Mouse (Mus musculus): ENCODE data around the gene Arpc1a. TPM values are rescaled to one million over a fixed set of nuclear protein-coding genes. Genes with fewer than 3 reads are reported as not detected.
A peak's percentile ranks its signal among the peaks of the same experiment; 100 is the strongest.

Arpc1a gene
- polyA plus RNA-seq, 1 experiment from 2014 or later = 92.3 TPM

- H3K36me3 ChIP-seq = peaks cover 100% of the 10 kb centered on the region
- 81% methylated on average over 9 of the region's 9 CpGs for WGBS
- no peaks in the 10 kb centered on the region; the same call in 1 of the 2 replicates for H3K4me1 ChIP-seq
- no peaks in the 10 kb centered on the region for H3K27me3 ChIP-seq (replicated peaks)
- H3K27ac ChIP-seq (replicated peaks) = no peak overlapping the region
- no peak overlapping the region for H3K4me2 ChIP-seq
- ATAC-seq (ENCODE audit: extremely low read depth, insufficient number of reproducible peaks, low FRiP score, low TSS enrichment) = no peak
- H3K9me3 ChIP-seq = no peaks in the 10 kb centered on the region
- no peak overlapping the region for H3K9ac ChIP-seq
- no peak overlapping the region for H3K4me3 ChIP-seq
Observed at GRCm38 (mm10) chr5:145105694-145106275, 22.2 kb downstream of the Arpc1a start.

- no peaks in the 10 kb centered on the region for H3K27me3 ChIP-seq (replicated peaks)
- no peak for ATAC-seq (ENCODE audit: extremely low read depth, insufficient number of reproducible peaks, low FRiP score, low TSS enrichment)
- H3K36me3 ChIP-seq = peaks cover 57% of the 10 kb centered on the region
- H3K4me3 ChIP-seq = no peak overlapping the region
- H3K9me3 ChIP-seq = no peaks in the 10 kb centered on the region
- H3K9ac ChIP-seq = no peak overlapping the region
- peaks cover 13% of the 10 kb centered on the region for H3K4me1 ChIP-seq
- H3K4me2 ChIP-seq = no peak overlapping the region
- no peak overlapping the region for H3K27ac ChIP-seq (replicated peaks)
- WGBS = 75% methylated on average over 6 of the region's 6 CpGs
Observed at GRCm38 (mm10) chr5:145110401-145110800, 26.8 kb downstream of the Arpc1a start.

- Histone ChIP-seq H3K36me3 (peaks cover 39% of the 10 kb centered on the region), H3K4me2 (no peak overlapping the region), H3K4me3 (no peak overlapping the region), H3K27me3 (replicated peaks) (no peaks in the 10 kb centered on the region), H3K9me3 (no peaks in the 10 kb centered on the region), H3K4me1 (peaks cover 33% of the 10 kb centered on the region), H3K9ac (no peak overlapping the region), H3K27ac (replicated peaks) (no peak overlapping the region)
- no peak for ATAC-seq (ENCODE audit: extremely low read depth, insufficient number of reproducible peaks, low FRiP score, low TSS enrichment)
- 80% methylated on average over 8 of the region's 8 CpGs for WGBS
Observed at GRCm38 (mm10) chr5:145112566-145112965, 28.9 kb downstream of the Arpc1a start.

- no peak for ATAC-seq (ENCODE audit: extremely low read depth, insufficient number of reproducible peaks, low FRiP score, low TSS enrichment)
- Histone ChIP-seq H3K27ac (replicated peaks) (no peak overlapping the region), H3K4me2 (peak overlapping the region; percentile 84), H3K9me3 (no peaks in the 10 kb centered on the region), H3K4me3 (peak overlapping the region; percentile 82), H3K4me1 (peaks cover 41% of the 10 kb centered on the region), H3K36me3 (peaks cover 36% of the 10 kb centered on the region), H3K9ac (peak overlapping the region; percentile 90), H3K27me3 (replicated peaks) (no peaks in the 10 kb centered on the region)
- 25% methylated on average over 2 of the region's 2 CpGs for WGBS
Observed at GRCm38 (mm10) chr5:145113416-145113815, 29.8 kb downstream of the Arpc1a start.

- WGBS = under 1% methylated on average over 44 of the region's 53 CpGs
- peaks cover 36% of the 10 kb centered on the region for H3K36me3 ChIP-seq
- H3K4me2 ChIP-seq = peak within 1 kb of the TSS; percentile 84
- H3K9ac ChIP-seq = peak within 1 kb of the TSS; percentile 90
- peak within 1 kb of the TSS; percentile 82 for H3K4me3 ChIP-seq
- H3K4me1 ChIP-seq = peaks cover 41% of the 10 kb centered on the region
- peak within 1 kb of the TSS; percentile 66 for H3K27ac ChIP-seq (replicated peaks)
- H3K27me3 ChIP-seq (replicated peaks) = no peaks in the 10 kb centered on the region
- 0 out of 2 replicates have a peak, but pooled peaks cover under 1% of the 10 kb centered on the region for H3K9me3 ChIP-seq
- peak; percentile 76 for ATAC-seq (ENCODE audit: extremely low read depth, insufficient number of reproducible peaks, low FRiP score, low TSS enrichment)
Observed at GRCm38 (mm10) chr5:145114071-145114605, 30.5 kb downstream of the Arpc1a start, which contains the start of gene Arpc1b. TSS of gene Arpc1b (plus strand) at chr5:145114215.

GRCm38 (mm10) chr5:145114606-145115473, 31.2 kb downstream of the Arpc1a start:
- peak overlapping the region; percentile 84 for H3K4me2 ChIP-seq
- ATAC-seq (ENCODE audit: extremely low read depth, insufficient number of reproducible peaks, low FRiP score, low TSS enrichment) = peak; percentile 21; the same call in 1 of the 2 replicates
- WGBS = 15% methylated on average over 32 of the region's 40 CpGs

GRCm38 (mm10) chr5:145115736-145116135, 32.1 kb downstream of the Arpc1a start:
- Histone ChIP-seq H3K4me3 (peak overlapping the region; percentile 82), H3K4me1 (peaks cover 49% of the 10 kb centered on the region), H3K36me3 (peaks cover 27% of the 10 kb centered on the region), H3K9me3 (0 out of 2 replicates have a peak, but pooled peaks cover 4% of the 10 kb centered on the region), H3K4me2 (peak overlapping the region; percentile 84), H3K27ac (replicated peaks) (peak overlapping the region; percentile 83), H3K9ac (peak overlapping the region; percentile 42; the same call in 1 of the 2 replicates), H3K27me3 (replicated peaks) (no peaks in the 10 kb centered on the region)
- WGBS = 95% methylated on average over 5 of the region's 5 CpGs
- no peak for ATAC-seq (ENCODE audit: extremely low read depth, insufficient number of reproducible peaks, low FRiP score, low TSS enrichment)

More at GRCm38 (mm10) chr5:145114606-145115473, 31.2 kb downstream of the Arpc1a start:
- H3K9me3 ChIP-seq = 0 out of 2 replicates have a peak, but pooled peaks cover 4% of the 10 kb centered on the region
- peaks cover 41% of the 10 kb centered on the region for H3K4me1 ChIP-seq
- H3K27me3 ChIP-seq (replicated peaks) = no peaks in the 10 kb centered on the region
- peak overlapping the region; percentile 90 for H3K9ac ChIP-seq
- peak overlapping the region; percentile 66 for H3K27ac ChIP-seq (replicated peaks)
- peaks cover 36% of the 10 kb centered on the region for H3K36me3 ChIP-seq
- H3K4me3 ChIP-seq = peak overlapping the region; percentile 82

GRCm38 (mm10) chr5:145116316-145116715, 32.7 kb downstream of the Arpc1a start:
- 45% methylated on average over 4 of the region's 4 CpGs for WGBS
- Histone ChIP-seq H3K27ac (replicated peaks) (peak overlapping the region; percentile 83), H3K27me3 (replicated peaks) (no peaks in the 10 kb centered on the region), H3K9me3 (0 out of 2 replicates have a peak, but pooled peaks cover 4% of the 10 kb centered on the region), H3K4me1 (peaks cover 54% of the 10 kb centered on the region), H3K9ac (peak overlapping the region; percentile 60; the same call in 1 of the 2 replicates), H3K36me3 (peaks cover 23% of the 10 kb centered on the region), H3K4me2 (peak overlapping the region; percentile 84), H3K4me3 (peak overlapping the region; percentile 82)
- no peak for ATAC-seq (ENCODE audit: extremely low read depth, insufficient number of reproducible peaks, low FRiP score, low TSS enrichment)

- peaks cover 27% of the 10 kb centered on the region for H3K36me3 ChIP-seq
Observed at GRCm38 (mm10) chr5:145116916-145117315, 33.3 kb downstream of the Arpc1a start.

GRCm38 (mm10) chr5:145118005-145118404, 34.4 kb downstream of the Arpc1a start:
- Histone ChIP-seq H3K4me2 (no peak overlapping the region), H3K27ac (replicated peaks) (no peak overlapping the region), H3K4me1 (peaks cover 62% of the 10 kb centered on the region), H3K9ac (no peak overlapping the region), H3K4me3 (no peak overlapping the region), H3K27me3 (replicated peaks) (no peaks in the 10 kb centered on the region), H3K9me3 (0 out of 2 replicates have a peak, but pooled peaks cover 4% of the 10 kb centered on the region), H3K36me3 (peaks cover 38% of the 10 kb centered on the region)
- no peak for ATAC-seq (ENCODE audit: extremely low read depth, insufficient number of reproducible peaks, low FRiP score, low TSS enrichment)
- 61% methylated on average over 6 of the region's 6 CpGs for WGBS

More at GRCm38 (mm10) chr5:145116916-145117315, 33.3 kb downstream of the Arpc1a start:
- H3K27me3 ChIP-seq (replicated peaks) = no peaks in the 10 kb centered on the region
- H3K4me2 ChIP-seq = peak overlapping the region; percentile 84
- H3K4me3 ChIP-seq = peak overlapping the region; percentile 18
- 0 out of 2 replicates have a peak, but pooled peaks cover 4% of the 10 kb centered on the region for H3K9me3 ChIP-seq
- peak overlapping the region; percentile 83 for H3K27ac ChIP-seq (replicated peaks)
- H3K9ac ChIP-seq = peak overlapping the region; percentile 60
- ATAC-seq (ENCODE audit: extremely low read depth, insufficient number of reproducible peaks, low FRiP score, low TSS enrichment) = no peak
- peaks cover 60% of the 10 kb centered on the region for H3K4me1 ChIP-seq
- 37% methylated on average over 10 of the region's 10 CpGs for WGBS

- no peaks in the 10 kb centered on the region for H3K27me3 ChIP-seq (replicated peaks)
- H3K9ac ChIP-seq = no peak overlapping the region
- H3K4me1 ChIP-seq = peaks cover 62% of the 10 kb centered on the region
- 82% methylated on average over 5 of the region's 5 CpGs for WGBS
- 0 out of 2 replicates have a peak, but pooled peaks cover 4% of the 10 kb centered on the region for H3K9me3 ChIP-seq
- H3K36me3 ChIP-seq = peaks cover 42% of the 10 kb centered on the region
- no peak overlapping the region for H3K4me3 ChIP-seq
- no peak for ATAC-seq (ENCODE audit: extremely low read depth, insufficient number of reproducible peaks, low FRiP score, low TSS enrichment)
- no peak overlapping the region for H3K27ac ChIP-seq (replicated peaks)
- no peak overlapping the region for H3K4me2 ChIP-seq
Observed at GRCm38 (mm10) chr5:145118461-145118860, 34.8 kb downstream of the Arpc1a start.
